Mouse (Mus musculus) embryonic facial prominence, embryonic 14.5 days (tissue): ENCODE results near the gene Eef1akmt2. TPM values are rescaled to one million over a fixed set of nuclear protein-coding genes. Genes with fewer than 3 reads are reported as not detected.

ENCODE experiments used
- ATAC-seq: fragments of 200-750 bp; cut with Nextera tagmentation; 2 replicates; pipeline ENCODE4 v1.8.0; 2017; ENCODE audit warnings: low read depth, moderate number of reproducible peaks, moderate TSS enrichment
- DNase-seq: peaks from one replicate; pipeline ENCODE4 v3.0.0-alpha.2; 2015; ENCODE audit warnings: low spot score
- H3K27ac ChIP-seq: fragments of 300-500 bp; sonication (generic); replicated peaks from 2 replicates; pipeline ENCODE4 v1.5.1; 2014; ENCODE audit warnings: low read depth, mild to moderate bottlenecking, low read length, moderate library complexity
- H3K27me3 ChIP-seq: fragments of 300-500 bp; sonication (generic); replicated peaks from 2 replicates; pipeline ENCODE4 v1.6.1; 2014; ENCODE audit warnings: low read length; ENCODE audit not compliant: control insufficient read depth, insufficient read depth
- H3K36me3 ChIP-seq: fragments of 300-500 bp; sonication (generic); 2 replicates; pipeline ENCODE4 v1.6.1; 2014; ENCODE audit warnings: low read length, mixed read lengths; ENCODE audit not compliant: control insufficient read depth, insufficient read depth
- H3K4me1 ChIP-seq: fragments of 300-500 bp; sonication (generic); 2 replicates; pipeline ENCODE4 v1.6.1; 2014; ENCODE audit warnings: antibody characterized with exemption, low read length; ENCODE audit not compliant: control insufficient read depth, insufficient read depth
- H3K4me2 ChIP-seq: fragments of 300-500 bp; sonication (generic); 2 replicates; pipeline ENCODE4 v1.6.1; 2014; ENCODE audit warnings: low read depth, mild to moderate bottlenecking, low read length, moderate library complexity, mixed read lengths
- H3K4me3 ChIP-seq: fragments of 300-500 bp; sonication (generic); 2 replicates; pipeline ENCODE4 v1.5.1; 2014; ENCODE audit warnings: low read depth, mild to moderate bottlenecking, low read length
- H3K9ac ChIP-seq: fragments of 300-500 bp; sonication (generic); 2 replicates; pipeline ENCODE4 v1.6.1; 2014; ENCODE audit warnings: low read depth, mild to moderate bottlenecking, low read length, moderate library complexity, mixed read lengths
- H3K9me3 ChIP-seq: fragments of 300-500 bp; sonication (generic); 2 replicates; pipeline ENCODE4 v1.6.1; 2016; ENCODE audit warnings: low read length; ENCODE audit not compliant: control insufficient read depth
- WGBS: fragments of 180-500 bp; shearing (Covaris S2); extraction: QIAGEN DNeasy Blood & Tissue Kit; methylation state at CpG from one replicate; pipeline ENCODE4 v1.1.7; 2014; 5-methylcytosine and 5-hydroxymethylcytosine counted together
- polyA plus RNA-seq: library from polyadenylated mRNA; unstranded; fragments of >200 nt; fragmentation: Nextera tagmentation; extraction: Ambion mirVana; gene quantifications from 2 replicates; pipeline ENCODE4 v1.2.1, GENCODE M21; 2014

Gene Eef1akmt2
- polyA plus RNA-seq, 1 experiment from 2014 or later: 58.5 TPM

- Histone ChIP-seq H3K36me3 (no peaks in the 10 kb centered on the region), H3K27ac (no peak overlapping the region), H3K9me3 (no peaks in the 10 kb centered on the region), H3K9ac (no peak overlapping the region), H3K4me2 (no peak overlapping the region), H3K27me3 (no peaks in the 10 kb centered on the region), H3K4me3 (no peak overlapping the region), H3K4me1 (peaks cover 22% of the 10 kb centered on the region)
- ATAC-seq (no peak), DNase-seq (no peak)
- WGBS: 62% methylated on average over 3 of the region's 3 CpGs
These were observed 48.5 kb downstream of the Eef1akmt2 start for GRCm38 (mm10) chr7:132803962-132804361.

DNA sequence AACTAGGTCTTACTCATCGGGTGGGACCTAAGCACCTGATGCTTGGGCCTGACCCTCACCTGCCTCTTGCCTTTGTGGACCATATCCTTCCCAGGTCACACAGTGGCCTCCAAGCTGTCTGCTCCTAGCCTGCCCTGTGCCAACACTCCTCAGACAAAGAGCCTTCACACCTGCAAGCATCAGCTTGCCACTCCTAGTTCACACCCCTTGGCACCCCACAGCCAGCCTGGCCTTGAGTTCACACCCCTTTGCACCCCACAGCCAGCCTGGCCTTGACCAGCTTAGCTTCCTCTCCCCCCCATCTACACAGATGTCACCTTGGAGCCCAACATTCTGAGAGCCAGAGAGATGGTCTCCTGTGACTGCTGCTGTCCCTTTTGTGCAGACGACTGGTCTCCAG, 49.1 kb downstream of the Eef1akmt2 start:
- Histone ChIP-seq H3K4me3 (no peak overlapping the region), H3K4me1 (peaks cover 16% of the 10 kb centered on the region), H3K9ac (no peak overlapping the region), H3K36me3 (no peaks in the 10 kb centered on the region), H3K4me2 (no peak overlapping the region), H3K27me3 (no peaks in the 10 kb centered on the region), H3K27ac (no peak overlapping the region), H3K9me3 (no peaks in the 10 kb centered on the region)
- DNase-seq (no peak), ATAC-seq (no peak)
- WGBS: 81% methylated on average over 2 of the region's 2 CpGs

GRCm38 (mm10) chr7:132802691-132803090, 49.8 kb downstream of the Eef1akmt2 start:
- H3K4me3 ChIP-seq: no peak overlapping the region
- DNase-seq (no peak), ATAC-seq (no peak)
- no peaks in the 10 kb centered on the region for H3K9me3 ChIP-seq
- H3K27ac ChIP-seq: no peak overlapping the region
- H3K27me3 ChIP-seq: no peaks in the 10 kb centered on the region
- no peak overlapping the region for H3K9ac ChIP-seq
- 86% methylated on average over 11 of the region's 11 CpGs for whole genome bisulfite sequencing
- no peak overlapping the region for H3K4me2 ChIP-seq
- no peaks in the 10 kb centered on the region for H3K36me3 ChIP-seq
- H3K4me1 ChIP-seq: peaks cover 10% of the 10 kb centered on the region

DNA sequence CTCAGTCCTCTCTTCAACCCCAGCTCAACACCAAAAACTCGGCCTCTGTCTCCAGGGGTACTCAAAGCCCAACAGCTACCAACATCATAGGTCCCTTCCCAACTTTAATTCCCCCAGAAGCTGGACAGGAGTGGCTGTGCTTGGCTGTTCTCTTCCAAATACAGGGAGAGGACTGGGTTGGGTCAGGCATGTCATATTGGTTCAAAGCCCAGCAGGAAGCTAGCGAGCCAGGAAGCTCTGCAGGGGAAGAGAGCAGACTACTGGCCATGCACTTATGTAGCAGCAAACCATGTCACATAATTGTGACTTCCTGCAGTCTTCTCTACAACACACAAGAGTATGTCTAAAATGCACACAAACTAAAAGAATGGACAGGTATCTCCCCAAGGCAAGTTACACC, 50.4 kb downstream of the Eef1akmt2 start:
- Histone ChIP-seq H3K27ac (no peak overlapping the region), H3K4me2 (no peak overlapping the region), H3K36me3 (no peaks in the 10 kb centered on the region), H3K27me3 (no peaks in the 10 kb centered on the region), H3K4me3 (no peak overlapping the region), H3K9ac (no peak overlapping the region), H3K9me3 (no peaks in the 10 kb centered on the region), H3K4me1 (peaks cover 4% of the 10 kb centered on the region)
- 79% methylated on average over 2 of the region's 2 CpGs for WGBS
- no peak for ATAC-seq
- no peak for DNase-seq

GRCm38 (mm10) chr7:132801509-132801908, 51.0 kb downstream of the Eef1akmt2 start:
- 72% methylated on average over 5 of the region's 5 CpGs for WGBS
- no peak overlapping the region for H3K4me2 ChIP-seq
- no peak overlapping the region for H3K27ac ChIP-seq
- DNase-seq (no peak), ATAC-seq (no peak)
- no peak overlapping the region for H3K4me3 ChIP-seq
- H3K27me3 ChIP-seq: no peaks in the 10 kb centered on the region
- no peak overlapping the region for H3K9ac ChIP-seq
- H3K4me1 ChIP-seq: no peaks in the 10 kb centered on the region; the same call in 1 of the 2 replicates
- no peaks in the 10 kb centered on the region for H3K9me3 ChIP-seq
- H3K36me3 ChIP-seq: no peaks in the 10 kb centered on the region

DNA sequence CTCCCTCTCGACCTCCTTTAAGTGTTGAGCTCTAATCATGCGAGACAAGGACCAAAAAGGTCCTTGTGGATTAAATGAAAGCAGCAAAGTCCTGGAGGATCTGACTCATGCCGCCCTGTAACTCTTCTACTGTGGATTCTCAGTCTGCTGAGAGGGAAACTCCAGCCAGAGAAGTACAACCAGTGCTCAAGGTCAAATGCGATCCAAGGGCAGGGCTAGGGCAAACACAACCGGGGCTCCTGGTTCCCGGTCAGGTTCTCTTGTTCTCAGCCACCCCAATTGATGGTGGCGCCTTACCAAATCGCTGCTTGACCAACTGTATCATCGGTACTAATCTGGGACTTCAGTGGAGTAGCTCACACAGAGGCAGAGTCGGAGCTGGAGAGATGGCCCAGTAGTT, 51.6 kb downstream of the Eef1akmt2 start:
- no peaks in the 10 kb centered on the region for H3K27me3 ChIP-seq
- H3K27ac ChIP-seq: no peak overlapping the region
- no peak for ATAC-seq
- no peaks in the 10 kb centered on the region for H3K9me3 ChIP-seq
- no peak for DNase-seq
- H3K9ac ChIP-seq: no peak overlapping the region
- H3K4me1 ChIP-seq: no peaks in the 10 kb centered on the region; the same call in 1 of the 2 replicates
- no peak overlapping the region for H3K4me3 ChIP-seq
- WGBS: 88% methylated on average over 10 of the region's 10 CpGs
- no peaks in the 10 kb centered on the region for H3K36me3 ChIP-seq
- no peak overlapping the region for H3K4me2 ChIP-seq

GRCm38 (mm10) chr7:132799119-132800016, 53.1 kb downstream of the Eef1akmt2 start:
- 90% methylated on average over 5 of the region's 5 CpGs for WGBS
- H3K4me1 ChIP-seq: no peaks in the 10 kb centered on the region; the same call in 1 of the 2 replicates
- H3K27ac ChIP-seq: no peak overlapping the region
- ATAC-seq (no peak), DNase-seq (no peak)
- no peak overlapping the region for H3K4me2 ChIP-seq
- H3K9me3 ChIP-seq: no peaks in the 10 kb centered on the region
- no peaks in the 10 kb centered on the region for H3K27me3 ChIP-seq
- no peak overlapping the region for H3K9ac ChIP-seq
- no peaks in the 10 kb centered on the region for H3K36me3 ChIP-seq
- no peak overlapping the region for H3K4me3 ChIP-seq

DNA sequence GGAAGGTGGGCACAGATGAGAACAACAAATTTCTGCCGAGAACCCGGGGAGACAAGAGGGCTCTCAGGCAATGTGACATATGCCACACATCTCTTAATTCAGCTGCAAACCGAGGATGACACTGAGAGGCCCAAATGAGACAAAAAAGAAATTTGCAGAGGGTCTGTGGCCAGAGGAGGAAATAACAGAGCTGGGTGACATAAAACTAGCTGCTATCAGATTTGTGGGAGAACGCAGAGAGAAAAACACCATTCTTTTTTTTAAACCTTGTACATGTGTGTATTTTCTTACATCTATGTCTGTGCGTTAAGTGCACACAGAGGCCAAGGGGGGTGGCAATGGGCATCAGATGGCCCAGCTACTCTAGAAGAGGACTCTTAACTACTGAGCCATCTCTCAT, 57.3 kb downstream of the Eef1akmt2 start:
- H3K4me3 ChIP-seq: no peak overlapping the region
- H3K36me3 ChIP-seq: no peaks in the 10 kb centered on the region
- no peak overlapping the region for H3K27ac ChIP-seq
- H3K4me2 ChIP-seq: no peak overlapping the region
- 87% methylated on average over 5 of the region's 5 CpGs for WGBS
- peaks cover 14% of the 10 kb centered on the region; the same call in 1 of the 2 replicates for H3K4me1 ChIP-seq
- no peak for ATAC-seq
- H3K9ac ChIP-seq: no peak overlapping the region
- DNase-seq: no peak
- no peaks in the 10 kb centered on the region for H3K27me3 ChIP-seq
- H3K9me3 ChIP-seq: no peaks in the 10 kb centered on the region

DNA sequence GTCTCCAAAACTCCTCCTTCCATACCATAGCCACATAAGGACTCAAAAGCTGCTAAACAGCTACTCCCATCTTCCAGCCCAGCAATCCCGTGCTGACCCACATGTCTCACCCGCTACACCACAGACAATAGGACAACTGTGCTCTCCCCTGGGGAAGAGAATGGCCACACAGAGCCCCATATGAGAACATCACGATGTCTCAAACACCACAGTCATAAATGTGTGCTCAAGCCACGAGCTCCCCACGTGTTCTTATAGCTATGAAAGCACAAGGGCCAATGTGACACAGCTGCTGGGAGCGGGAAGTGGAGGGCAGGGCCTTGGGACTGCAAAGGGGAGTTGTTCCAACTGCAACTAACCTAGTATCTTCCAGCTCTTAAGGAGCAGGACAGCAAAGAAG, 59.0 kb downstream of the Eef1akmt2 start:
- 61% methylated on average over 6 of the region's 6 CpGs for WGBS

More for the DNA sequence above, 59.0 kb downstream of the Eef1akmt2 start:
- DNase-seq (no peak), ATAC-seq (no peak)
- H3K9ac ChIP-seq: no peak overlapping the region
- no peak overlapping the region for H3K27ac ChIP-seq
- peaks cover 14% of the 10 kb centered on the region; the same call in 1 of the 2 replicates for H3K4me1 ChIP-seq
- H3K9me3 ChIP-seq: no peaks in the 10 kb centered on the region
- H3K36me3 ChIP-seq: no peaks in the 10 kb centered on the region
- H3K4me2 ChIP-seq: no peak overlapping the region
- no peak overlapping the region for H3K4me3 ChIP-seq
- no peaks in the 10 kb centered on the region for H3K27me3 ChIP-seq
